Mouse (Mus musculus) embryonic fibroblast, embryonic 13.5 days (primary cell): ENCODE data around the gene Gata5.

ENCODE experiments used
- CTCF ChIP-seq: IDR thresholded peaks from 2 replicates; pipeline ENCODE4 v1.5.1; 2011; ENCODE audit warnings: mild to moderate bottlenecking, control low read depth, low read length, moderate library complexity, borderline replicate concordance; ENCODE audit not compliant: insufficient read depth
- POLR2A ChIP-seq: IDR thresholded peaks from 2 replicates; pipeline ENCODE4 v1.6.1; 2011; ENCODE audit warnings: low read depth, mild to moderate bottlenecking, control low read depth, low read length, moderate library complexity

DNA sequence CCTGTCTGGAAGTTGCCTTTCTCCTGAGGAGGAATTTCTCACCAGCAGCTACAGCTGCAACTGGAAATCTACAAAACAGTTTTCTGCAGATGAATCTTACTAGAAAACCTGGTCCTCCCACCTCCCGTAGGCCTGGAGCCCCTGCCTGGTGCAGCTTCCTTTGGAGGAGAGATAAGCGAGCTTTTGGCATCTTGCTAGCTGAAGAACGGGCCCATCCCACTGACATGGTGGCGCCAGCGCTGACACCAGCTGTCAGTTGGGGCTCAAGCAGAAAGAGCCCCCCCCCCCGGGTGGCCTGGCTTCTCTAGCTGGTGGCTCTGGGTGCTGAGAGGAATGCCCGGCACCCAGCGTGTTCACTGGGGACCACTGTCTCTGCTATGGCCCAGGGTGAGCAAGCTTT is 6.7 kb upstream of the Gata5 start:
- TF ChIP-seq CTCF: no peak
- TF ChIP-seq POLR2A: no peak
